Mouse (Mus musculus) testis, adult 10 weeks (tissue): Measurements from ENCODE around the gene Rab2b. TPM values are rescaled to one million over a fixed set of nuclear protein-coding genes. Genes with fewer than 3 reads are reported as not detected.

Source experiments
- polyA plus RNA-seq: library from polyadenylated mRNA; stranded (reverse); fragments of 350-450 nt; fragmentation: Illumina TruSeq; extraction: RNeasy Lipid Tissue Mini Kit (QIAGEN cat#74804); gene quantifications from one replicate; pipeline ENCODE4 v1.2.3, GENCODE M21; 2014; ENCODE audit warnings: low read depth, low replicate concordance

The Rab2b gene
- 31.9 TPM for polyA plus RNA-seq

DNA sequence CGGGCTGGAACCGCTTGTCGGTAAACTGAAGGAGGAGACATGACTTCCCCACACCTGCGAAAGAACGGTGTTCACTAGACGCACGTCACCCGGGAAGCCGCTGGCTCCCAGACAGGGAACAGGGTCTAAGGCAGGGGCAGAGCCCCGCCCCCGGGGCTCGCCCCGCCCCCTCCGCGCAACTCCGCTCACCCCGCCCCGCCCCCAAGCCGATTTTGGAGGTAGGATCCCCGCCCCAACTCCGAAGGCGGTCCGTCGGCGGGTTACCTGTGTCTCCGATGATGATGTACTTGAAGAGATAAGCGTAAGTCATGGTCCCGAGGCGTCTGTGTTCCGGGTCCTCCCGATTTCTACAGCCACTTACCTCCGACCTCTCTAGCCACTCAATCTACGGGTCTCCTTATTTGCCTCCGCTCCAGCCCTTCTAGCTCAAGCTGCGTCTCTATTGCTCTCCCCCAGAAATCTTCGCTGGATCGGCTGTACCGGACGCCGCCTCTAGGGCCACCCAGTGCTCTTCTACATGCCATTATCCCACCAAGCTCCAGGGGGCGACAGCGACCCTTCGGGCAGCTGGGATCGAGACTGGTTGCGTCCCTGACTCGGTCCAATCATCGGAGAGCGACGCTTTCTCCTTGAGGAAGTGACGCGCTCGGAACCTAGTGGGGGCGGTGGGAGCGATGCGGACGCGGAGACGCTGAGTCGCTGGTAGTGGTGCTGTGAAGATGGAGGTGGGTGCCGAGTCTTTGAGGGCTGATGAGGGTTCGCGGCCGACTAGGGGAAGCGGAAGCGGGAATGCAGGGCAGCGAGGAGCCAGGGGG, at the start of gene Rab2b, which contains the start of gene Tox4:
TSS of gene Rab2b (minus strand) at position 614 of the 815 bp plus-strand sequence.
TSS of gene Tox4 (plus strand) at position 215 of the 815 bp plus-strand sequence.

DNA sequence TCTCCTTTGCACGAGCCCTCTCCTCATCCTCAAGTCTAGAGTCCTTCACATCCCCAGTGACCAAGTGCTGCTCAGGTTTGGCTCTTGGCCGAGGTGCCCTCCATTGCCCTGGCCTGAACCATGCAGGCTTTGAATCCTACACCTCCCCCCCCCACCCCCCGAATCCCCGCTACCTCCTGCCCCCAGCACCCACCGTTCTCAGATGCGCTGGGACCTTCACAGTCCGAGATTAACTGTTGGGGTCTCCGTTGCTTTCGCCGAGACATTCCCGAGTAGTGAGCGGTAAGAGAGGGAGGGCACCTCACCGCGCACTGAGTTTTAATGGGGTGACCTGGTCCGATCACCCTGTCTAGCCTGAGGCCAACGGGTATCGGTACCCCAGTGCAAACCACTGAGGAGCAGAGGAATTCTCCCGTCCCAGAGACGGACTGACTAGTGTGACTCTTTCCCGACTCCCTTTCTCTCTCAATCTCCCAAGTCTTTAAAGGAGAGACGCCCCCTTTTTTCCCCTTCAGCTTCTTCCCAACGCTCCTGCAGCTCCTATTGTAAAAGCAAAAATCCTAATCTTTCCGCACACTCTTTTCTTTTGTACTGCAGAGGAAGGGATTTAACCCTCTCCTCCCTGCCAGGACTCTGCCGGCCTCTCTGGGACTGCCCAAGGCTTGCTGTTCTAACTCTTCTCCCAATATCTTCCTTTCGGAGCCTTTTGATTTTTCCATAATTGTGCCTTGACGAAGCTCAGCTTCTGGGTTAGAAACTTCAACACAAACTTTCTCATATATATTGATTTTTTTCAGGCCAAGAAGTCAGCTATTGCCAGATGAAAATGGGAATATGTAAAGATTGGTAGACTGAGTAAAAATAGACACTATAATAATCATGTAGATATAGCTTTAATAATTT, 48.8 kb upstream of the Rab2b start, which contains the start of gene Sall2:
TSS of gene Sall2 (minus strand) at position 853 of the 903 bp plus-strand sequence.

DNA sequence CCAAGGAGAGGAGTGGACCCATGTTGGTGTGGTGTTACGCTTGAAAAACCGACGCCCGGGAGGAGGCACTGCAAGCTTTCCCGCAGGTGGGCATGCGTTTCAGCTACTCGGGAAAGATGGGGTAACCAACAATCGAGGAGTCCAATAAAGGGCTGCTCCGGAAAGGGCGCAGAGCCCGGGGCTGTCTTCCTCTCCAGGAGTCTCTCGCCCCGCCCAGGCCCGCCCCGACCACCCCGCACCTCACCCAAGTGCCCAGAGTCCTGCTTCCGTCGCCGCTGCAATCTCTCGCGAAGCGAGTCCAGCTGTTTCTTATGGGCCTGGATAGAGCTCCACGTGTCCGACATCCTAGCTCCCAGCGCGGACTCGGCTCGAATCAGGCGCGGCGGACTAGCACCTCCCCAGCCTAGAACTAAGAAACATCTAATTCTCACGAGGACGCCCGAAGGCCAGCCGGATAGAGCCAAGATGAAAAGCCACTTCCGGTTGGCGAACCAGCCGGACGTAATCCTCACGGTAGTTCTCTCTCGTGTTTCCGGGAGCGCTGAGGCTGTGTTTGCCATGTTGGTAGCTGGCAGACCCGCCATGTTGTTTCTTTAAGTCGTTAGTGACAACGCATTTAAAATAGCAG, 25.4 kb upstream of the Rab2b start, which contains the start of gene Mettl3:
TSS of gene Mettl3 (minus strand) at position 485 of the 628 bp plus-strand sequence.

DNA sequence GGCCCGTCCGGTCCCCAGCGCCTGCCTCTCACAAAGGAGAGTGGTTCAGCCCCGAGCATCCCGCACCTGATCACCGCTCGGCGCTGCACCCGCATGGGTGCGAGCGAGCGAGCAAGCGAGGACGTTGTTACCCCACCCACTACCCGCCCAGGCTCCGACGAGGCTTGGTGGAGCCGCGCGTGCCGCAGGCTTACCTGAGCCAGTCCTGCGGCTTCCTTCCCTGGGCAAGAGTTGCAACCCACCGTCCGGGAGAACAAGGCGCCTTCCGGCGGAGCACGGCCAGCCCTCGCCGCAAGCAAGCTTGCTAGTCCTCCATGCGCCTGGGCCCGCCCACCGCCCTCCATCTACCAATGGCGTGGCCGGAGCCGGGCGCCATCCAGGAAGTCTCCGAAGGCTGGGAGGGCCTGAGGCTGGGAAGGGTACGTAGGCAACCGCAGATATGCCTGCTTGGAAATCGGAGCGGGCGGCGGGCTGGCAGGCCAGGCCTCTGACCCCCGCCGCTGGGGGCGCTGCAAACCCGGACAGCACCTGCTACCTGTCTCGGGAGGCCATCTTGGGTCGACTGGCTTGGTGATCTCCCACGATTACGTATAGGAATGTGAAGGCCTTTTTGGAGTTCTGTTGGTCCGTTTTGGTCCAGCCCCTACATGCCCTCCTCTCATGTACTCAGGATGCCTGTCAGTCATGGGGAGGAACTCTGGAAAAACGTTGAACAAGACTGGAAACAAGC, 21.7 kb downstream of the Rab2b start, which contains the start of gene Chd8:
TSS of gene Chd8 (minus strand) at position 297 of the 730 bp plus-strand sequence.

Other genes starting within 250 kb of the Rab2b start
- 0.15 TPM for gene Olfr221, start 237.1 kb downstream of the Rab2b start, polyA plus RNA-seq
- 187 TPM for gene Hnrnpc, start 175.5 kb downstream of the Rab2b start, polyA plus RNA-seq
- gene Rpgrip1, start 168.8 kb downstream of the Rab2b start, polyA plus RNA-seq, result 341 TPM
- 67.2 TPM for gene Supt16, start 82.1 kb downstream of the Rab2b start, polyA plus RNA-seq
- 86.5 TPM for gene Chd8, start 21.8 kb downstream of the Rab2b start, polyA plus RNA-seq
- gene Tox4, start 399 bp downstream of the Rab2b start, polyA plus RNA-seq, result 38.3 TPM
- 16.2 TPM for gene Mettl3, start 25.6 kb upstream of the Rab2b start, polyA plus RNA-seq
- 0.46 TPM for gene Sall2, start 49.2 kb upstream of the Rab2b start, polyA plus RNA-seq
- not detected for gene Olfr1513, start 76.9 kb upstream of the Rab2b start, polyA plus RNA-seq
- gene Olfr1512, start 99.6 kb upstream of the Rab2b start, polyA plus RNA-seq, result not detected
- gene Olfr1511, start 117.8 kb upstream of the Rab2b start, polyA plus RNA-seq, result not detected
- not detected for gene Olfr1510, start 134.8 kb upstream of the Rab2b start, polyA plus RNA-seq
- gene Olfr1509, start 163.4 kb upstream of the Rab2b start, polyA plus RNA-seq, result 2.7 TPM
- not detected for gene Olfr1508, start 187.9 kb upstream of the Rab2b start, polyA plus RNA-seq
- not detected for gene Olfr1507, start 216.2 kb upstream of the Rab2b start, polyA plus RNA-seq